Mouse (Mus musculus): ENCODE data around the gene Prn. TPM values are rescaled to one million over a fixed set of nuclear protein-coding genes. Genes with fewer than 3 reads are reported as not detected.
A peak's percentile ranks its signal among the peaks of the same experiment; 100 is the strongest.

Gene Prn
- total and polyA plus RNA-seq, 3 experiments: not detected

- no peaks in the 10 kb centered on the region for H3K27me3 ChIP-seq (ENCODE audit: control insufficient read depth in 1 of 2, insufficient read depth in 2 of 2, low read length in 2 of 2)
- no peaks in the 10 kb centered on the region for H3K9me3 ChIP-seq (replicated peaks; ENCODE audit: insufficient read depth, low read length)
- TF ChIP-seq POLR2AphosphoS5 (IDR thresholded peaks at IDR 0.05; ENCODE audit: borderline replicate concordance, low read depth, low read length) (no peak), RCOR1 (IDR thresholded peaks at IDR 0.05; ENCODE audit: low read depth, low read length) (no peak), MYC (IDR thresholded peaks at IDR 0.05; ENCODE audit: low read depth, low read length) (no peak), UBTF (IDR thresholded peaks at IDR 0.05; ENCODE audit: borderline replicate concordance, insufficient read depth, low read depth, low read length) (no peak), TAL1 (IDR thresholded peaks at IDR 0.05; ENCODE audit: low read length) (no peak)
- H3K79me2 ChIP-seq (ENCODE audit: control insufficient read depth, insufficient read depth, low read length, poor library complexity): no peaks in the 10 kb centered on the region
- H3K9ac ChIP-seq (ENCODE audit: control insufficient read depth, low read depth, low read length, poor library complexity, severe bottlenecking): no peak overlapping the region
- H3K27ac ChIP-seq (ENCODE audit: control insufficient read depth, low read depth, low read length): no peak overlapping the region
- no peak for DNase-seq (ENCODE audit: low read depth, low spot score)
- peaks cover 0 to 2% of the 10 kb centered on the region in 2 experiments; a peak in 1 of 4 replicates for H3K36me3 ChIP-seq (ENCODE audit: control insufficient read depth in 1 of 2, insufficient read depth in 2 of 2, low read length in 2 of 2)
- peaks cover 0 to 3% of the 10 kb centered on the region in 2 experiments; a peak in 1 of 4 replicates for H3K4me1 ChIP-seq (ENCODE audit: control insufficient read depth in 1 of 2, insufficient read depth in 2 of 2, low read length in 2 of 2)
- no peak overlapping the region for H3K4me3 ChIP-seq (ENCODE audit: control insufficient read depth in 1 of 2, insufficient read depth in 1 of 2, low read depth in 2 of 2, low read length in 2 of 2)
Measured at GRCm38 (mm10) chr2:131956336-131957256, 46.8 kb downstream of the Prn start.

- H3K4me3 ChIP-seq (ENCODE audit: control insufficient read depth in 1 of 2, insufficient read depth in 1 of 2, low read depth in 2 of 2, low read length in 2 of 2): no peak overlapping the region
- no peaks in the 10 kb centered on the region for H3K9me3 ChIP-seq (replicated peaks; ENCODE audit: insufficient read depth, low read length)
- no peak overlapping the region for H3K9ac ChIP-seq (ENCODE audit: control insufficient read depth, low read depth, low read length, poor library complexity, severe bottlenecking)
- TF ChIP-seq ELF1 (IDR thresholded peaks at IDR 0.05; ENCODE audit: low read depth, low read length) (no peak), SIN3A (IDR thresholded peaks at IDR 0.05; ENCODE audit: low read length) (0 out of 2 replicates have a peak, but pooled peaks have one; percentile 37), MAZ (IDR thresholded peaks at IDR 0.05; ENCODE audit: low read depth, low read length) (no peak), ZMIZ1 (IDR thresholded peaks at IDR 0.05; ENCODE audit: low read depth, low read length) (no peak), NELFE (IDR thresholded peaks at IDR 0.05; ENCODE audit: low read depth, low read length) (no peak), GABPA (IDR thresholded peaks at IDR 0.05; ENCODE audit: low read depth, low read length) (no peak)
- DNase-seq (ENCODE audit: low read depth, low spot score): peak; percentile 55
- peaks cover 0 to 3% of the 10 kb centered on the region in 2 experiments; a peak in 1 of 4 replicates for H3K4me1 ChIP-seq (ENCODE audit: control insufficient read depth in 1 of 2, insufficient read depth in 2 of 2, low read length in 2 of 2)
- H3K36me3 ChIP-seq (ENCODE audit: control insufficient read depth in 1 of 2, insufficient read depth in 2 of 2, low read length in 2 of 2): peaks cover 0 to 2% of the 10 kb centered on the region in 2 experiments; a peak in 1 of 4 replicates
- no peaks in the 10 kb centered on the region for H3K79me2 ChIP-seq (ENCODE audit: control insufficient read depth, insufficient read depth, low read length, poor library complexity)
- no peaks in the 10 kb centered on the region for H3K27me3 ChIP-seq (ENCODE audit: control insufficient read depth in 1 of 2, insufficient read depth in 2 of 2, low read length in 2 of 2)
- no peak overlapping the region for H3K27ac ChIP-seq (ENCODE audit: control insufficient read depth, low read depth, low read length)
Measured at GRCm38 (mm10) chr2:131957731-131958222, 48.0 kb downstream of the Prn start.

- Histone ChIP-seq H3K79me2 (ENCODE audit: control insufficient read depth, insufficient read depth, low read length, poor library complexity) (no peaks in the 10 kb centered on the region), H3K4me3 (ENCODE audit: control insufficient read depth in 1 of 2, insufficient read depth in 1 of 2, low read depth in 2 of 2, low read length in 2 of 2) (no peak overlapping the region), H3K27me3 (ENCODE audit: control insufficient read depth in 1 of 2, insufficient read depth in 2 of 2, low read length in 2 of 2) (no peaks in the 10 kb centered on the region), H3K4me1 (ENCODE audit: control insufficient read depth in 1 of 2, insufficient read depth in 2 of 2, low read length in 2 of 2) (no peaks in the 10 kb centered on the region), H3K27ac (ENCODE audit: control insufficient read depth, low read depth, low read length) (no peak overlapping the region), H3K9ac (ENCODE audit: control insufficient read depth, low read depth, low read length, poor library complexity, severe bottlenecking) (no peak overlapping the region), H3K9me3 (replicated peaks; ENCODE audit: insufficient read depth, low read length) (no peaks in the 10 kb centered on the region), H3K36me3 (ENCODE audit: control insufficient read depth in 1 of 2, insufficient read depth in 2 of 2, low read length in 2 of 2) (no peaks in the 10 kb centered on the region)
- no peak for DNase-seq (ENCODE audit: low read depth, low spot score)
- no peak for TF ChIP-seq JUND (IDR thresholded peaks at IDR 0.05; ENCODE audit: low read depth, low read length)
Measured at GRCm38 (mm10) chr2:131961671-131962070, 51.9 kb downstream of the Prn start.
